Mouse (Mus musculus) lung, adult 2 months (tissue): ENCODE results near the gene Zfp992. TPM values are rescaled to one million over a fixed set of nuclear protein-coding genes. Genes with fewer than 3 reads are reported as not detected.
"Not testable (repeated sequence)": the region's sequence is repeated elsewhere in the genome, so short reads cannot be mapped to it uniquely, and the experiment has no call there.

Source experiments
- DNase-seq: peaks from one replicate; pipeline ENCODE4 v3.0.0; 2022
- H3K4me1 ChIP-seq: fragments of 200-500 bp; 2 replicates; pipeline ENCODE4 v1.6.1; 2011; ENCODE audit warnings: low read length; ENCODE audit not compliant: control insufficient read depth, insufficient read depth
- H3K4me3 ChIP-seq: fragments of 200-500 bp; replicated peaks from 2 replicates; pipeline ENCODE3; 2011; ENCODE audit warnings: low read depth, mild to moderate bottlenecking, control low read depth, low read length; ENCODE audit errors: extremely low read depth
- CTCF ChIP-seq: fragments of 200-500 bp; IDR thresholded peaks from 2 replicates; pipeline ENCODE4 v1.5.1; 2011; ENCODE audit warnings: mild to moderate bottlenecking, low read length, control low read depth; ENCODE audit not compliant: insufficient read depth
- POLR2A ChIP-seq: fragments of 200-500 bp; IDR thresholded peaks from 2 replicates; pipeline ENCODE4 v1.6.1; 2011; ENCODE audit warnings: low read depth, mild to moderate bottlenecking, control low read depth, low read length, borderline replicate concordance; ENCODE audit errors: extremely low read depth
- WGBS: fragments of 180-500 bp; shearing (Covaris S2); methylation state at CpG from one replicate; pipeline ENCODE4 v1.1.7; 2018; 5-methylcytosine and 5-hydroxymethylcytosine counted together
- polyA plus RNA-seq: library from polyadenylated mRNA; depleted of rRNA; stranded (reverse); fragments of >200 nt; gene quantifications from 2 replicates; pipeline ENCODE4 v1.2.3, GENCODE M21; 2012; rRNA removed

Zfp992 gene
- polyA plus RNA-seq, result 0.25 and 0.39 TPM in 2 replicates

GRCm38 (mm10) chr4:146448950-146449349, at the start of gene Zfp992:
Gene Zfp992, plus strand, starts transcription at chr4:146449023.
- not testable (repeated sequence) for H3K4me1 ChIP-seq, DNase-seq, H3K4me3 ChIP-seq
- WGBS, result 90% methylated on average over 2 of the region's 2 CpGs

GRCm38 (mm10) chr4:146429467-146429866, 19.4 kb upstream of the Zfp992 start:
- DNase-seq, H3K4me1 ChIP-seq, H3K4me3 ChIP-seq: not testable (repeated sequence)
- WGBS, result 0% methylated on average over 1 of the region's 1 CpGs

GRCm38 (mm10) chr4:146430876-146431275, 17.9 kb upstream of the Zfp992 start:
- not testable (repeated sequence) for H3K4me1 ChIP-seq, H3K4me3 ChIP-seq, DNase-seq
- 63% methylated on average over 2 of the region's 2 CpGs for WGBS

- H3K4me1 ChIP-seq, DNase-seq, H3K4me3 ChIP-seq: not testable (repeated sequence)
- 72% methylated on average over 2 of the region's 2 CpGs for WGBS
These were observed 13.3 kb upstream of the Zfp992 start for GRCm38 (mm10) chr4:146435539-146435938.

- DNase-seq, H3K4me1 ChIP-seq, H3K4me3 ChIP-seq: not testable (repeated sequence)
- WGBS, result 74% methylated on average over 1 of the region's 2 CpGs
These were observed 11.6 kb upstream of the Zfp992 start for GRCm38 (mm10) chr4:146437256-146437655.

GRCm38 (mm10) chr4:146444345-146444744, 4.5 kb upstream of the Zfp992 start:
- not testable (repeated sequence) for H3K4me3 ChIP-seq, DNase-seq, H3K4me1 ChIP-seq

- DNase-seq, H3K4me1 ChIP-seq, H3K4me3 ChIP-seq: not testable (repeated sequence)
These were observed 3.7 kb upstream of the Zfp992 start for GRCm38 (mm10) chr4:146445121-146445520.

- 74% methylated on average over 4 of the region's 4 CpGs for WGBS
- DNase-seq, result not testable (repeated sequence)
These were observed 2.7 kb upstream of the Zfp992 start for GRCm38 (mm10) chr4:146446135-146446534.

GRCm38 (mm10) chr4:146447016-146447415, 1.8 kb upstream of the Zfp992 start:
- not testable (repeated sequence) for H3K4me1 ChIP-seq, H3K4me3 ChIP-seq, DNase-seq
- WGBS, result 85% methylated on average over 2 of the region's 2 CpGs

More at GRCm38 (mm10) chr4:146446135-146446534, 2.7 kb upstream of the Zfp992 start:
- H3K4me1 ChIP-seq, H3K4me3 ChIP-seq: not testable (repeated sequence)

GRCm38 (mm10) chr4:146449711-146450110, 888 bp downstream of the Zfp992 start:
- not testable (repeated sequence) for H3K4me1 ChIP-seq, DNase-seq, H3K4me3 ChIP-seq
- WGBS, result 79% methylated on average over 5 of the region's 5 CpGs

GRCm38 (mm10) chr4:146452576-146452975, 3.8 kb downstream of the Zfp992 start:
- H3K4me3 ChIP-seq, H3K4me1 ChIP-seq, DNase-seq: not testable (repeated sequence)
- WGBS, result 65% methylated on average over 2 of the region's 2 CpGs

- H3K4me3 ChIP-seq, DNase-seq, H3K4me1 ChIP-seq: not testable (repeated sequence)
- WGBS, result 44% methylated on average over 1 of the region's 1 CpGs
These were observed 5.3 kb downstream of the Zfp992 start for GRCm38 (mm10) chr4:146454170-146454569.

GRCm38 (mm10) chr4:146454896-146455295, 6.1 kb downstream of the Zfp992 start:
- no peak for TF ChIP-seq POLR2A
- TF ChIP-seq CTCF, result no peak
- DNase-seq, result no peak
- H3K4me3 ChIP-seq, result no peak overlapping the region
- WGBS, result 33% methylated on average over 2 of the region's 2 CpGs
- no peaks in the 10 kb centered on the region for H3K4me1 ChIP-seq
